Mouse (Mus musculus): ENCODE results near the gene Suco.

Gene Suco

DNA sequence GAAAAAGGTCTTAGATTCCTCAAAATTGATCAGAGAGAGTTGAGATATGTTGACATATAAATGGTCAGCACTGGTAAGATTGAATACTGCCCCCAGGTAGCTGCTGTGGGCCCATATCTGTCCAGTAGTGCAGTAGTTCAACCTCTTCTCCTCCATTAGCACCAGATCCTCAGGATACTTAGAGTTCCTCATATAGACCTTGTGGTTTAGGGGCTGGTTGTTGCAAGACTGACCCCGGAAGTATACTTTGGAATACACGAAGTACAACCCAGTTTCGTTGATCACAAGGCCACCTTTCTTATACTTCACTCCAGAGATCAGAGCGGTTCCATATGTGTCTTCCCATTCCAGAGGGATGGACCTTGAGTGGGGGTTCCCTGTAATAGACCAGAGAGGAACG lies 94.9 kb downstream of the Suco start:
- no peak for DNase-seq

DNA sequence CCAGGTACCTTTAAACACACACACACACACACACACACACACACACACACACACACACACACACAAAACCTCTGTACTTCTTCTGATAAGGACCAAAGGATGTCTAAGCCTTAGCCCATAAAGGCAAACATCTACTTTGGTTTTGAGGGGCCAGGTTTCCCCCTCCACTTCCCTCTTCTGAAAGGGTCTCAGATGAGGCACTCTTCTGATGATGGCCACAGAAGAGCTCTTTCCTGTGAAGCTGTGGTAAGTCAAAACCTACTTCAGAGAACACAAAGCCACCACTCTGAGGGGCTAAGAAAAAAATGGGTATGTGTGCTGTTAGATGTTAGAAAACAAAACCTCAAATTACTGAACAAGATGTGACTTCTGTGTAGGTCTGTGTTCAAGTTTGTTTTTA lies 97.4 kb downstream of the Suco start:
- DNase-seq: no peak

DNA sequence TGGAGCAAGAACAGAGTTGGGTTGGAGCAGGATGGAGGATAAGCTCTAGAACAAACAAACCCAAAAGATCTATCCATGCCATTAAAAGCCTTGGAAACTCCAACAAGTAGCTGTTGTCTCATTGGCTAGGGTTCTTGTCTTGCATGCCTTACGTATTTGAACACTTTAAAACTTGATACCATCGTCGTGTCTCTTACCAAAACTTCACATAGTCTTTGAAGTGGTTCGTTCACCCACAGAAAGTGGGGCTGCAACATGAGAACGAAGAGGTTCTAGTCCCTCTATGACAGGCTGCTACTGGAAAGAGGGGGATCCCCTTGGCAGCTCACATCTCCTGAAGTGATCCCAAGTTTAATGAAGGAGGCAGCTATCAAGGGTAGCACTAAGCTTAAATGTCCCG lies 101.3 kb downstream of the Suco start:
- no peak for DNase-seq

DNA sequence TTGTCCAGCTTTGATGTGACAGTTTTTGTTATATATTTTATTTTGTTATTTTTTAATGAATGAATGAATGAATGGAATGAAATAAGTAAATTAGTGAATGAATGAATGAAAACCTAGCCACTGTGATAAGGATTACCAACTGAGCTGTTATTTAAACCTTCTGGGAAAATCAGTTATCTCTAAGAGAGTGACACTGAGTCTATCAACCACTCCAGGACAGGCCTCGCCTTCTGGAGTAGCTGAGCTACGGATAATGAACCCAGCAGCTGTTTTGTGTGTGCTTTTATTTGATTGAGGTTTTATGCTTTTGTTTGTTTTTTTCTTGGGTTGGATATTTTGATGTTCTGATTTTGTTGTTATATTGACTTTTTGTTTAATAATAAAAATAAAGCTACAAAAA lies 105.2 kb downstream of the Suco start:
- no peak for DNase-seq

DNA sequence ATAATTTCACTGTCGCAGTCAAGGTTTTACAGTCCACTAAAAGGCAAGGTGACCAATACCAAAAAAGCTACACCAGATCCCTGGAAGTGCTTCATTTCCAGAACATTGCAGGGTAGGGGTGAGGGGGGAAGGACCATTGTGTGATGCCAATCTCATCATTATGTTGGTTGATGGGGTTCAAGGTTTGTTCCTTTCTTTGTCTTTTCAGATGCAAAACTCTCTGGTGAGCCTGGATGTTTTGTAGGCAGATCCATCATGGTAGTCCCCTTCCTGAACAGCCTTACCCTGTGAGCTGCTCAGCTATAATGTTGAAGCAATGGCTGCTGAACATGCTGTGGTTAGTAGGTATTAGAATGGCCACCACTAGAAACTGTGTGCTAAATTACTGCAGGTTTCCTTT lies 107.2 kb downstream of the Suco start:
- DNase-seq: no peak

DNA sequence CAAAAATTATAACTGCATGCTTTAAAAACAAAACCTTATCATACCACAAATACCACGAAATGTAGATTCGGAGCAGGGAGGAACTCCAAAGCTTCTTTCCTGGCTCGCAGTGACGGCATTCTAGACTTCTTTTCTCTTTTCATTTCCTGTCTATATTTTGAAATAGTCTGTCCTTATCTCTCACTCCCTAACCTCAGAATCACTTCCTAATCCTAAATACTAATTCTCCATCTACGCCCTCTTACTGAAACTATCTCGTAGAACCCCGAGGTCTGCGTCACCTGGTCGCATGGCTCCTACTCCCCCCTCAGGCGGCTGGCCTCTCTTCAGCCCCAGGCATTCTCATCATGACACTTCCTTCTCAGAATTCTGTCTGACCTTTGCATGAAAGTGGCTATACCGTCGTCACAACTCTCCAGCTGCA lies 109.4 kb downstream of the Suco start:
- no peak for DNase-seq

DNA sequence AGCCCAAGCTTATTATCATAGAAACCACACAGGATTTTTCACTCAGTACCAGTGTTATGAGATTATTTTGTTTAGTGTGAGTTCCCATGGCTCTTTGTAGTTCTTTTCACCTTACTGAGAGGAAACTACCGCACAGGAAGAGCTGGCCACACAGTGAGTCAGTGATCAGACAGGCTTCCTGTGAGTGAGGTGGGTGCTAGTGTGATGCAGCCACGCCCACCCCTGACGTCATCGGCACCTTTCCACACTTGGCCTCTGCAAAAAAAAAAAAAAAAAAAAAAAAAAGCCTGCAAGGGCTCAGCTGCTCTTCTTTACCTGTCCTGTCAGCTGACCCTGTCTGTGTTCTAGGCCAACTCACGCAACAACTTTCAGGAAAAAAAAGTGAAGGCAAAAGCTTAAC lies 109.8 kb downstream of the Suco start:
- no peak for DNase-seq

All from cerebellum, adult 11-12 months (tissue).